Mouse (Mus musculus): ENCODE data around the gene 1810013L24Rik. TPM values are rescaled to one million over a fixed set of nuclear protein-coding genes. Genes with fewer than 3 reads are reported as not detected.
A peak's percentile ranks its signal among the peaks of the same experiment; 100 is the strongest.
"Not testable (repeated sequence)": the region's sequence is repeated elsewhere in the genome, so short reads cannot be mapped to it uniquely, and the experiment has no call there.

The 1810013L24Rik gene
- polyA plus RNA-seq, 1 experiment from 2014 or later, result 40.1 TPM

- Histone ChIP-seq H3K9me3 (no peaks in the 10 kb centered on the region), H3K27me3 (no peaks in the 10 kb centered on the region), H3K9ac (no peak overlapping the region), H3K4me2 (no peak overlapping the region), H3K4me3 (replicated peaks) (no peak overlapping the region), H3K27ac (no peak overlapping the region), H3K4me1 (no peaks in the 10 kb centered on the region), H3K36me3 (replicated peaks) (no peaks in the 10 kb centered on the region)
- ATAC-seq (ENCODE audit: low FRiP score), result no peak
- WGBS, result 91% methylated on average over 6 of the region's 6 CpGs
Observed at GRCm38 (mm10) chr16:8871376-8871775, 41.5 kb downstream of the 1810013L24Rik start.

DNA sequence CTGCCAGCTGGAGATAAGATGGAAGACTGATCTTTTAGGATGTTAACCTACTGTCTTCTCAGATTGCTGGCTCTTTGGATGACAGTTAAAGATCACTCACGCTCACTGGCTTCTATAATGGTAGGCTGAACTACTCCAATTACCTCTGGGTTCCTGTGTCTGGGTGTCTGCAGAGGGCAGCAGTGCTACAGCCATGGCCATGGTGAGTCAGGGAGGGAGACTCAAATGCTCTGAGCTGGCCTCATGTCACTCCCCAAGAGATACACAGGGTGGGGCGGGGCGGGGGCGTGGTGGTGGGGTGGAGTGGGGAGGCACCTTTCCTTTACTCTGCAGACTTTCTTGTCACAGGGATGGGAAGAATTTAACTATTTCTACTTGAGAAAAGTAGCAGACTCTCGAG, 42.1 kb downstream of the 1810013L24Rik start:
- H3K36me3 ChIP-seq (replicated peaks), result no peaks in the 10 kb centered on the region
- H3K9me3 ChIP-seq, result no peaks in the 10 kb centered on the region
- no peak overlapping the region for H3K4me3 ChIP-seq (replicated peaks)
- no peak overlapping the region for H3K4me2 ChIP-seq
- no peak for ATAC-seq (ENCODE audit: low FRiP score)
- 67% methylated on average over 5 of the region's 5 CpGs for WGBS
- H3K9ac ChIP-seq, result no peak overlapping the region
- no peaks in the 10 kb centered on the region for H3K27me3 ChIP-seq
- H3K27ac ChIP-seq, result no peak overlapping the region
- H3K4me1 ChIP-seq, result no peaks in the 10 kb centered on the region

DNA sequence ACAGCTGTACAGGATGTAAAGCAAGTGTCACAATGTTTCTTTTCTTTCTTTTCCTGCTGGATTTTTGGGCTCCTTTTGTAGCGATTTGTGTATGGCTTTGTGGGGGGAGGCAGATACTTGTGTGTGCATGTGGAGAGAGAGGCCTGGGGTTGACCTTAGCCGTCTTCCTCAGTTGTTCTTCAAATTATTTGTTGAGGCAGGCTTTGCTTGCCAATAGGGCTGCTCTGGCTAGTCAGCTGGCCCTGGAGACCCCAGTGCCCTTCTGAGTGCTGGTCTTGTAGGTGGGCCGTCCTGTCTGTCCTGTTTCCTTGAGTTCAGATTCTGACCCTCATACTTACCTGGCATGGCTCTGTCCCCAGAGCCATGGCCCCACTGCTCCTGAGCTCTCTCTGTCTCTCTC, 42.6 kb downstream of the 1810013L24Rik start:
- Histone ChIP-seq H3K27me3 (no peaks in the 10 kb centered on the region), H3K4me3 (replicated peaks) (no peak overlapping the region), H3K9ac (no peak overlapping the region), H3K4me2 (no peak overlapping the region), H3K9me3 (no peaks in the 10 kb centered on the region), H3K4me1 (no peaks in the 10 kb centered on the region), H3K27ac (no peak overlapping the region), H3K36me3 (replicated peaks) (no peaks in the 10 kb centered on the region)
- WGBS, result 73% methylated on average over 3 of the region's 3 CpGs
- ATAC-seq (ENCODE audit: low FRiP score), result no peak

DNA sequence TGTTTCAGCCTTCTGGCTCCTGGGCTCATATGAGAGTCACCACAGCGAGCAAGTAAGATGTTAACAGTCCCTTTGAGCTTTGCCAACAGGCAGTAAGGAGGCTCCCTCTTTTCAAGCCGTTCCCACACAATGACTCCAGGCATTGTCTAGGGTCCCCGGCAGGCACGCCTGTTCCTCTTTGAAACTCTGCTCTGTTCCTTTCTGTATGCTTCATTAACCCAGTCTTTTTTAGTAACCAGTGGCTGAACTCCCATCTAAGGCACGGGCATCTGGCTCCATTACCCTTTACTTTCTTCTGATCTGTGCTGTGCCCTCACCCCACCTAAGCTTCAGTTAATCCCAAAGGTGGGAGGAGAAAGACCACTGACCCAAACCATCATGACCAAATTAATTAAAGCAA, 50.2 kb downstream of the 1810013L24Rik start:
- Histone ChIP-seq H3K27ac (no peak overlapping the region), H3K27me3 (peaks cover 7% of the 10 kb centered on the region; the same call in 1 of the 2 replicates), H3K36me3 (replicated peaks) (no peaks in the 10 kb centered on the region), H3K4me3 (replicated peaks) (no peak overlapping the region), H3K4me2 (no peak overlapping the region), H3K9me3 (no peaks in the 10 kb centered on the region), H3K9ac (no peak overlapping the region), H3K4me1 (peaks cover 13% of the 10 kb centered on the region)
- WGBS, result 3% methylated on average over 5 of the region's 5 CpGs
- no peak for ATAC-seq (ENCODE audit: low FRiP score)

- H3K9ac ChIP-seq, result no peak overlapping the region
- no peak overlapping the region for H3K27ac ChIP-seq
- H3K36me3 ChIP-seq (replicated peaks), result no peaks in the 10 kb centered on the region
- peaks cover 13% of the 10 kb centered on the region for H3K4me1 ChIP-seq
- H3K27me3 ChIP-seq, result peaks cover 11% of the 10 kb centered on the region; the same call in 1 of the 2 replicates
- H3K4me3 ChIP-seq (replicated peaks), result no peak overlapping the region
- no peak overlapping the region for H3K4me2 ChIP-seq
- ATAC-seq (ENCODE audit: low FRiP score), result peak; percentile 25; the same call in 1 of the 2 replicates
- WGBS, result 35% methylated on average over 11 of the region's 11 CpGs
- no peaks in the 10 kb centered on the region for H3K9me3 ChIP-seq
Observed at GRCm38 (mm10) chr16:8883674-8884241, 53.9 kb downstream of the 1810013L24Rik start.

DNA sequence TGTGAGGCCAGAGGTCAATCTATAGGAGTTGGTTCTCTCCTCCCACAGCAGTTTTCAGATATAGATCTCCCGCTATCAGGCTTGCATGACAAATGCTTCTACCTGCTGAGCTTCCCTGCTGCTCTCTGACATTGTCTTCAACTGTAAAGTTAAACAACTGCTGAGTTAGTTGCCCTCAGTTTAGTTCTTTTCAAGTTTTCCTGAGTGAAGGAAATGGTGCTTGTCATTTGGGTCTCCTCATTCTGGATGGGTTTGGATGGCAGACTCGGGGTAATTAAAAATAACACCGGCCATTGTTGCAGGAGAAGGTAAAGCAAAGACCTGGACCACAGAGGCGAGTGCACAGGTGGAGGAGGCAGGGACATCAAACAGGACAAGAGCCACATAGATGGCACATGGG, 64.3 kb downstream of the 1810013L24Rik start:
- H3K27ac ChIP-seq; H3K4me2 ChIP-seq; H3K4me1 ChIP-seq; H3K4me3 ChIP-seq (replicated peaks); H3K27me3 ChIP-seq; H3K36me3 ChIP-seq (replicated peaks); H3K9ac ChIP-seq; H3K9me3 ChIP-seq; ATAC-seq (ENCODE audit: low FRiP score): not testable (repeated sequence)
- WGBS, result 56% methylated on average over 4 of the region's 4 CpGs

GRCm38 (mm10) chr16:8895301-8895700, 65.4 kb downstream of the 1810013L24Rik start:
- no peaks in the 10 kb centered on the region for H3K27me3 ChIP-seq
- H3K4me2 ChIP-seq, result no peak overlapping the region
- WGBS, result 95% methylated on average over 4 of the region's 4 CpGs
- H3K27ac ChIP-seq, result no peak overlapping the region
- H3K9me3 ChIP-seq, result no peaks in the 10 kb centered on the region
- H3K9ac ChIP-seq, result no peak overlapping the region
- H3K36me3 ChIP-seq (replicated peaks), result no peaks in the 10 kb centered on the region
- no peak for ATAC-seq (ENCODE audit: low FRiP score)
- H3K4me3 ChIP-seq (replicated peaks), result no peak overlapping the region
- no peaks in the 10 kb centered on the region for H3K4me1 ChIP-seq

GRCm38 (mm10) chr16:8906115-8906514, 76.2 kb downstream of the 1810013L24Rik start:
- H3K27ac ChIP-seq; H3K4me2 ChIP-seq; H3K9me3 ChIP-seq; ATAC-seq (ENCODE audit: low FRiP score); H3K9ac ChIP-seq; H3K4me1 ChIP-seq; H3K27me3 ChIP-seq; H3K36me3 ChIP-seq (replicated peaks); H3K4me3 ChIP-seq (replicated peaks): not testable (repeated sequence)
- 34% methylated on average over 2 of the region's 2 CpGs for WGBS

Other genes with a start within 250 kb of the 1810013L24Rik start
- gene Pmm2, start 192.4 kb upstream of the 1810013L24Rik start, polyA plus RNA-seq (2016; fragmentation: Nextera tagmentation; extraction: Ambion mirVana), result 46.7 and 54.1 TPM in 2 replicates
- 24.3 and 25.4 TPM in 2 replicates for gene Tmem186, start 192.4 kb upstream of the 1810013L24Rik start, polyA plus RNA-seq (2016; fragmentation: Nextera tagmentation; extraction: Ambion mirVana)
- gene Carhsp1, start 157.9 kb upstream of the 1810013L24Rik start, polyA plus RNA-seq (2016; fragmentation: Nextera tagmentation; extraction: Ambion mirVana), result 191 and 210 TPM in 2 replicates
- not detected in 2 replicates for gene Gm5767, start 149.3 kb upstream of the 1810013L24Rik start, polyA plus RNA-seq (2016; fragmentation: Nextera tagmentation; extraction: Ambion mirVana)
- 40.3 and 41.8 TPM in 2 replicates for gene Usp7, start 37.8 kb upstream of the 1810013L24Rik start, polyA plus RNA-seq (2016; fragmentation: Nextera tagmentation; extraction: Ambion mirVana)

Data from forebrain, embryonic 12.5 days (tissue).